17 mouse cellular contexts compared by ENCODE assay signal in the genomic region with DNA sequence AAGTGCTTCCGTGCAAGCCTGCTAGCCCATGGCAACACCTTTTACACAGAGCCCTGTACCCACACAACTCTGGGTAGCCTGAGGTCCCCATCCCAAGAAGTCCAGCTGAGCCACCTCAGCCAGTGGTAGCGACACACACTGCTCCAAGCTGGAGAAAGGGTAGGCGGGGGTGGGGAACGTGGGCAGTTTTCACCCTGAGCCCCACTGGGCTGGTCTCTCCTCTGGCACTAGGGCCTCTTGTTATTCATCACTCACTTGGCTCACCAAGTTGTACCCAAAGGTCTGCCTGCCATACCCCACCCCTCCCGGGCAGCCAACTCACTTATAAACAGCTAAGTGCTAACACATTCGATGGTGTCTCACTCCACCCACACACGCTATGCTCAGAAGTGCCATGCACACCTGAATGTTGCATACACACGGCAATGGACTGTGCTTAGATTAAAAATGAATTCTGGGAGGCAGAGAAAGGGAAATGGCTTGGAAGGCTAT. TPM values are rescaled to one million over a fixed set of nuclear protein-coding genes. Genes with fewer than 3 reads are reported as not detected.
DNase-seq lines count a peak whose midpoint lies in the region; ATAC-seq and TF ChIP-seq lines count a peak whose summit lies in the region.
"Had no signal": no experiment of that assay in that cellular context is flagged by ENCODE, and none has a peak within 500 bp of the region (broad histone marks: within the 10 kb centered on the region; RNA-seq: fewer than 3 reads in every experiment).

No protein-coding gene starts in this region.

- no peak overlapping the region for H3K27ac ChIP-seq in hindbrain, embryonic 11.5 days (ENCODE audit: low read depth, low read length)
- no peak overlapping the region for H3K27ac ChIP-seq in hindbrain, embryonic 16.5 days (ENCODE audit: low read depth, low read length)
- H3K27ac ChIP-seq in midbrain, embryonic 10.5 days (replicated peaks), result peak overlapping the region; percentile 99
- H3K27ac ChIP-seq in midbrain, postnatal 0 days (ENCODE audit: low read depth, low read length), result no peak overlapping the region
- 0 out of 2 replicates have a peak overlapping the region, but pooled peaks have one; percentile 35 for H3K27ac ChIP-seq in midbrain, embryonic 12.5 days (replicated peaks)
- no peak overlapping the region for H3K27ac ChIP-seq in neural tube, embryonic 15.5 days (replicated peaks)
- H3K27ac ChIP-seq: embryonic facial prominence, embryonic 15.5 days; stomach, postnatal 0 days had no signal

- H3K4me3 ChIP-seq in hindbrain, embryonic 11.5 days (ENCODE audit: low read depth, low read length), result no peak overlapping the region
- H3K4me3 ChIP-seq in hindbrain, embryonic 16.5 days (ENCODE audit: low read length), result no peak overlapping the region
- H3K4me3 ChIP-seq in midbrain, embryonic 10.5 days, result peak overlapping the region; percentile 97
- no peak overlapping the region for H3K4me3 ChIP-seq in midbrain, postnatal 0 days (ENCODE audit: low read depth, low read length)
- no peak overlapping the region for H3K4me3 ChIP-seq in midbrain, embryonic 12.5 days
- H3K4me3 ChIP-seq in neural tube, embryonic 15.5 days (replicated peaks), result no peak overlapping the region
- H3K4me3 ChIP-seq: embryonic facial prominence, embryonic 15.5 days had no signal

- TF ChIP-seq CTCF in midbrain, postnatal 0 days (IDR thresholded peaks at IDR 0.05), result no peak

- H3K4me2 ChIP-seq in hindbrain, embryonic 11.5 days (replicated peaks; ENCODE audit: low read depth, low read length), result 0 out of 2 replicates have a peak overlapping the region, but pooled peaks have one; percentile 7
- H3K4me2 ChIP-seq in hindbrain, embryonic 16.5 days (ENCODE audit: low read length), result no peak overlapping the region
- H3K4me2 ChIP-seq in midbrain, postnatal 0 days (ENCODE audit: low read depth, low read length, poor library complexity, severe bottlenecking), result no peak overlapping the region
- peak overlapping the region; percentile 90 for H3K4me2 ChIP-seq in midbrain, embryonic 12.5 days (replicated peaks)
- peak overlapping the region; percentile 76 for H3K4me2 ChIP-seq in neural tube, embryonic 15.5 days
- H3K4me2 ChIP-seq: embryonic facial prominence, embryonic 15.5 days had no signal

- H3K4me1 ChIP-seq in hindbrain, embryonic 11.5 days (replicated peaks; ENCODE audit: control insufficient read depth, insufficient read depth, low read length), result peaks cover 28% of the 10 kb centered on the region
- peaks cover 58% of the 10 kb centered on the region for H3K4me1 ChIP-seq in hindbrain, embryonic 16.5 days (ENCODE audit: control insufficient read depth, insufficient read depth, low read depth, low read length)
- H3K4me1 ChIP-seq in midbrain, embryonic 10.5 days, result peaks cover 100% of the 10 kb centered on the region
- H3K4me1 ChIP-seq in midbrain, postnatal 0 days (ENCODE audit: insufficient read depth, low read length), result peaks cover 31% of the 10 kb centered on the region
- H3K4me1 ChIP-seq in midbrain, embryonic 12.5 days, result peaks cover 73% of the 10 kb centered on the region
- peaks cover 76% of the 10 kb centered on the region for H3K4me1 ChIP-seq in neural tube, embryonic 15.5 days

- no peaks in the 10 kb centered on the region for H3K27me3 ChIP-seq in hindbrain, embryonic 11.5 days (ENCODE audit: control insufficient read depth, insufficient read depth, low read length)
- no peaks in the 10 kb centered on the region for H3K27me3 ChIP-seq in hindbrain, embryonic 16.5 days (replicated peaks; ENCODE audit: control insufficient read depth, insufficient read depth, low read length)
- no peaks in the 10 kb centered on the region for H3K27me3 ChIP-seq in midbrain, embryonic 10.5 days (ENCODE audit: low read depth, poor library complexity, severe bottlenecking)
- H3K27me3 ChIP-seq in midbrain, postnatal 0 days (ENCODE audit: insufficient read depth, low read length), result no peaks in the 10 kb centered on the region
- no peaks in the 10 kb centered on the region for H3K27me3 ChIP-seq in midbrain, embryonic 12.5 days
- no peaks in the 10 kb centered on the region for H3K27me3 ChIP-seq in neural tube, embryonic 15.5 days (replicated peaks)
- H3K27me3 ChIP-seq: embryonic facial prominence, embryonic 15.5 days had no signal

- ATAC-seq in hindbrain, embryonic 11.5 days (ENCODE audit: low FRiP score), result no peak
- no peak for ATAC-seq in hindbrain, embryonic 16.5 days
- ATAC-seq in midbrain, postnatal 0 days (ENCODE audit: low FRiP score), result no peak
- no peak for ATAC-seq in midbrain, embryonic 12.5 days (ENCODE audit: low FRiP score, low read depth)
- no peak for ATAC-seq in neural tube, embryonic 15.5 days (ENCODE audit: low FRiP score)

- 0 out of 2 replicates have a peak overlapping the region, but pooled peaks have one; percentile 15 for H3K9ac ChIP-seq in hindbrain, embryonic 11.5 days (ENCODE audit: low read depth, low read length)
- H3K9ac ChIP-seq in hindbrain, embryonic 16.5 days (ENCODE audit: low read depth, low read length), result no peak overlapping the region
- no peak overlapping the region for H3K9ac ChIP-seq in midbrain, postnatal 0 days (replicated peaks; ENCODE audit: low read length, poor library complexity, severe bottlenecking)
- H3K9ac ChIP-seq in midbrain, embryonic 12.5 days (replicated peaks), result peak overlapping the region; percentile 12; the same call in 1 of the 2 replicates
- H3K9ac ChIP-seq in neural tube, embryonic 15.5 days (replicated peaks), result no peak overlapping the region
- H3K9ac ChIP-seq: embryonic facial prominence, embryonic 15.5 days had no signal

- peaks cover 4% of the 10 kb centered on the region; the same call in 1 of the 2 replicates for H3K9me3 ChIP-seq in hindbrain, embryonic 11.5 days (ENCODE audit: control insufficient read depth, low read length)
- no peaks in the 10 kb centered on the region; the same call in 1 of the 2 replicates for H3K9me3 ChIP-seq in hindbrain, embryonic 16.5 days (ENCODE audit: control insufficient read depth, low read length)
- H3K9me3 ChIP-seq in midbrain, embryonic 10.5 days (replicated peaks), result peaks cover 13% of the 10 kb centered on the region
- H3K9me3 ChIP-seq in midbrain, postnatal 0 days (ENCODE audit: low read length), result no peaks in the 10 kb centered on the region
- peaks cover 11% of the 10 kb centered on the region for H3K9me3 ChIP-seq in midbrain, embryonic 12.5 days
- H3K9me3 ChIP-seq in neural tube, embryonic 15.5 days (replicated peaks), result no peaks in the 10 kb centered on the region

- H3K36me3 ChIP-seq in hindbrain, embryonic 11.5 days (ENCODE audit: control insufficient read depth, insufficient read depth, low read length), result peaks cover 15% of the 10 kb centered on the region
- H3K36me3 ChIP-seq in hindbrain, embryonic 16.5 days (ENCODE audit: control insufficient read depth, insufficient read depth, low read length), result peaks cover 33% of the 10 kb centered on the region
- H3K36me3 ChIP-seq in midbrain, embryonic 10.5 days, result peaks cover 99% of the 10 kb centered on the region
- peaks cover 34% of the 10 kb centered on the region for H3K36me3 ChIP-seq in midbrain, postnatal 0 days (ENCODE audit: insufficient read depth, low read length)
- peaks cover 72% of the 10 kb centered on the region for H3K36me3 ChIP-seq in midbrain, embryonic 12.5 days
- peaks cover 48% of the 10 kb centered on the region for H3K36me3 ChIP-seq in neural tube, embryonic 15.5 days

- WGBS in hindbrain, embryonic 11.5 days, result 87% methylated on average over 8 of the region's 8 CpGs
- 76% methylated on average over 8 of the region's 8 CpGs for WGBS in hindbrain, embryonic 16.5 days
- 86% methylated on average over 8 of the region's 8 CpGs for WGBS in midbrain, embryonic 10.5 days
- 87% methylated on average over 8 of the region's 8 CpGs for WGBS in midbrain, postnatal 0 days
- 91% methylated on average over 8 of the region's 8 CpGs for WGBS in midbrain, embryonic 12.5 days
- WGBS in neural tube, embryonic 15.5 days, result 84% methylated on average over 8 of the region's 8 CpGs

- DNase-seq in hindbrain, embryonic 11.5 days (ENCODE audit: low spot score), result no peak
- no peak for DNase-seq in midbrain, embryonic 10.5 days (ENCODE audit: low spot score)
- DNase-seq in midbrain, postnatal 0 days (ENCODE audit: low spot score), result no peak
- DNase-seq in heart, postnatal 4 days, result no peak
- DNase-seq: adrenal gland, postnatal 36 days; cerebellum, adult 8-10 months; embryo, embryonic 11 days; gastrocnemius, postnatal 10 days; liver; lung, adult 18-20 months; right cerebral cortex, postnatal 25 days had no signal

RNA-seq across cellular contexts. Expression of a gene that starts 6.8 kb away (rescaled TPM):
- 76.7 and 101 TPM in 2 replicates for polyA plus RNA-seq in hindbrain, embryonic 11.5 days (2014; fragmentation: Nextera tagmentation; extraction: Ambion mirVana)
- polyA plus RNA-seq in hindbrain, embryonic 16.5 days (2015; fragmentation: Nextera tagmentation; extraction: Ambion mirVana), result 34.5 and 34.7 TPM in 2 replicates
- 53.7 and 67.5 TPM in 2 replicates for polyA plus RNA-seq in midbrain, embryonic 10.5 days (2016; fragmentation: Nextera tagmentation; extraction: Ambion mirVana)
- total RNA-seq in midbrain, postnatal 0 days (2014; rRNA removed), result 68.5 and 83.4 TPM in 2 replicates
- 19.0 and 24.4 TPM in 2 replicates for polyA plus RNA-seq in midbrain, postnatal 0 days (2015; fragmentation: Nextera tagmentation; extraction: Ambion mirVana)
- 73.3 and 78.2 TPM in 2 replicates for polyA plus RNA-seq in midbrain, embryonic 12.5 days (2016; fragmentation: Nextera tagmentation; extraction: Ambion mirVana)
- 34.4 and 35.0 TPM in 2 replicates for polyA plus RNA-seq in neural tube, embryonic 15.5 days (2015; fragmentation: Nextera tagmentation; extraction: Ambion mirVana)
- 1 to 10 TPM; 9.0 to 9.5 TPM for total RNA-seq in heart, postnatal 4 days (2021)

RNA-seq across cellular contexts. Expression of a gene that starts 24.9 kb away (rescaled TPM):
- 48.7 and 53.5 TPM in 2 replicates for polyA plus RNA-seq in hindbrain, embryonic 11.5 days (2014; fragmentation: Nextera tagmentation; extraction: Ambion mirVana)
- polyA plus RNA-seq in hindbrain, embryonic 16.5 days (2015; fragmentation: Nextera tagmentation; extraction: Ambion mirVana), result 10.8 and 11.1 TPM in 2 replicates
- polyA plus RNA-seq in midbrain, embryonic 10.5 days (2016; fragmentation: Nextera tagmentation; extraction: Ambion mirVana), result 93.3 and 105 TPM in 2 replicates
- 4.8 and 5.6 TPM in 2 replicates for total RNA-seq in midbrain, postnatal 0 days (2014; rRNA removed)
- polyA plus RNA-seq in midbrain, postnatal 0 days (2015; fragmentation: Nextera tagmentation; extraction: Ambion mirVana), result 1.8 and 3.2 TPM in 2 replicates
- 60.6 and 61.9 TPM in 2 replicates for polyA plus RNA-seq in midbrain, embryonic 12.5 days (2016; fragmentation: Nextera tagmentation; extraction: Ambion mirVana)
- 5.5 and 12.4 TPM in 2 replicates for polyA plus RNA-seq in neural tube, embryonic 15.5 days (2015; fragmentation: Nextera tagmentation; extraction: Ambion mirVana)
- total RNA-seq in heart, postnatal 4 days (2021), result 1 to 10 TPM; 6.7 to 8.8 TPM

RNA-seq across cellular contexts. Expression of a gene that starts 36.4 kb away (rescaled TPM):
- polyA plus RNA-seq in hindbrain, embryonic 11.5 days (2014; fragmentation: Nextera tagmentation; extraction: Ambion mirVana), result 181 and 206 TPM in 2 replicates
- 216 and 224 TPM in 2 replicates for polyA plus RNA-seq in hindbrain, embryonic 16.5 days (2015; fragmentation: Nextera tagmentation; extraction: Ambion mirVana)
- 179 and 187 TPM in 2 replicates for polyA plus RNA-seq in midbrain, embryonic 10.5 days (2016; fragmentation: Nextera tagmentation; extraction: Ambion mirVana)
- 160 and 163 TPM in 2 replicates for total RNA-seq in midbrain, postnatal 0 days (2014; rRNA removed)
- 223 and 225 TPM in 2 replicates for polyA plus RNA-seq in midbrain, postnatal 0 days (2015; fragmentation: Nextera tagmentation; extraction: Ambion mirVana)
- 184 and 192 TPM in 2 replicates for polyA plus RNA-seq in midbrain, embryonic 12.5 days (2016; fragmentation: Nextera tagmentation; extraction: Ambion mirVana)
- 206 and 219 TPM in 2 replicates for polyA plus RNA-seq in neural tube, embryonic 15.5 days (2015; fragmentation: Nextera tagmentation; extraction: Ambion mirVana)
- total RNA-seq in heart, postnatal 4 days (2021), result 10 to 100 TPM; 88.2 to 90.6 TPM

RNA-seq across cellular contexts. Expression of a gene that starts 43.9 kb away (rescaled TPM):
- not detected in 2 replicates for polyA plus RNA-seq in hindbrain, embryonic 11.5 days (2014; fragmentation: Nextera tagmentation; extraction: Ambion mirVana)
- polyA plus RNA-seq in hindbrain, embryonic 16.5 days (2015; fragmentation: Nextera tagmentation; extraction: Ambion mirVana), result 0.11 TPM in 1 of 2 replicates, not detected in the other
- 0.09 TPM in 1 of 2 replicates, not detected in the other for polyA plus RNA-seq in midbrain, embryonic 10.5 days (2016; fragmentation: Nextera tagmentation; extraction: Ambion mirVana)
- not detected in 2 replicates for total RNA-seq in midbrain, postnatal 0 days (2014; rRNA removed)
- polyA plus RNA-seq in midbrain, postnatal 0 days (2015; fragmentation: Nextera tagmentation; extraction: Ambion mirVana), result 0.13 TPM in 1 of 2 replicates, not detected in the other
- not detected in 2 replicates for polyA plus RNA-seq in midbrain, embryonic 12.5 days (2016; fragmentation: Nextera tagmentation; extraction: Ambion mirVana)
- polyA plus RNA-seq in neural tube, embryonic 15.5 days (2015; fragmentation: Nextera tagmentation; extraction: Ambion mirVana), result 0.15 and 0.19 TPM in 2 replicates
- total RNA-seq in heart, postnatal 4 days (2021), result 10 to 100 TPM; 44.7 to 57.2 TPM
- total RNA-seq: adrenal gland, postnatal 36 days; gastrocnemius, postnatal 10 days; megakaryocyte-erythroid progenitor cell, adult 5-6 weeks had no signal
- polyA plus RNA-seq: stomach, postnatal 0 days had no signal

Comparison
In these comparisons a context has a peak if more than half of its experiments do, and no peak if none do; other contexts are left out.
1. H3K27ac ChIP-seq: peak in midbrain, embryonic 10.5 days (single experiment) and midbrain, embryonic 12.5 days (single experiment); none in hindbrain, embryonic 11.5 days (single experiment), hindbrain, embryonic 16.5 days (single experiment), midbrain, postnatal 0 days (single experiment) and neural tube, embryonic 15.5 days (single experiment).
2. H3K4me2 ChIP-seq: peak in hindbrain, embryonic 11.5 days (single experiment), midbrain, embryonic 12.5 days (single experiment) and neural tube, embryonic 15.5 days (single experiment); none in hindbrain, embryonic 16.5 days (single experiment) and midbrain, postnatal 0 days (single experiment).
3. H3K9ac ChIP-seq: peak in hindbrain, embryonic 11.5 days (single experiment) and midbrain, embryonic 12.5 days (single experiment); none in hindbrain, embryonic 16.5 days (single experiment), midbrain, postnatal 0 days (single experiment) and neural tube, embryonic 15.5 days (single experiment).